Mouse (Mus musculus) monocyte, adult 2 months (primary cell): ENCODE measurements around the gene Itgb4.
A peak's percentile ranks its signal among the peaks of the same experiment; 100 is the strongest.
"Not testable (repeated sequence)": the region's sequence is repeated elsewhere in the genome, so short reads cannot be mapped to it uniquely, and the experiment has no call there.

Source experiments
- DNase-seq, 2 experiments: peaks; one replicate each; pipeline ENCODE4 v3.0.0; 2022; ENCODE audit warnings: low spot score in 2 of 2, low read depth in 1 of 2

The Itgb4 gene

DNA sequence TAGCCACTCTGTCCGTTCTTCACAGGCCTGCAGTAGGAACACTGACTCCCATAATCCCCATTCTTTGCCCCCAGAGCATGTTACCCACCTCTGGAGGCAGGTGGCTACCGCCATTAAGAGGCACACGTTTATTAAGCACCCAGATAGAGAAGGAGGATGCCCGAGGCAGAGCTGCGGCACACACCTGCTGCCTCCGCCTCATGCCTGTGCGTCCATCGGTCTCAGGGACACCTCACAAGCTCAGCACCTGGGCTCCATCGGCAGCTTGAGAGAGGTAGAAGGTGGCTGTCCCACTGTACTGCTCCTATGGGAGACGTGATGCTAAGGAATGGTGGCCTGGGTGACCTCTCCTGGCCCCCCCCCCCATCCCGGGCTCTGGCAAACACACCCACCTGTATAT lies 33.9 kb downstream of the Itgb4 start:
- DNase-seq = no peak

- DNase-seq = no peak
Observed at GRCm38 (mm10) chr11:116008832-116009375, 34.4 kb downstream of the Itgb4 start.

- DNase-seq = no peak
Observed at GRCm38 (mm10) chr11:116009661-116010060, 35.2 kb downstream of the Itgb4 start.

DNA sequence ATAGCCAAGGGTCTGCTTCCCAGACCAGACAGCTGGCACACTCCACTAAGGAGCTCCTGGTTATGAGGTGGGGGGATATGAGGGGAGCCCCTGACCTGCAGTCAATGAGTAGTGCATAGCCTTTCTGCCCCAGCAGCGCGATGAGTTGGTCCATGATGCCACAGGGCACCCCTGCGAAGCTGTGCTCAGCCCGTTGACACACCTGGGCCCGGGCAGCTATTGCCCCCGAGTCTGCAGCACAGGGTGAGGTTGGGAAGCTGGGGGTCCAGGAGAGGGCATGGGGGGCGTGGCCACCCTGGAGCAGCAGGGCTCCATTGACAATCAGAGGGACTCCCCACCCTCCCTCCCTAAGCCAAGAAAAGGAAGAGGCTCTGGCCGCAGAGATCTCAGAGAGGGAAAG lies 35.6 kb downstream of the Itgb4 start:
- DNase-seq = no peak

- no peak for DNase-seq
Observed at GRCm38 (mm10) chr11:116010948-116011347, 36.4 kb downstream of the Itgb4 start.

DNA sequence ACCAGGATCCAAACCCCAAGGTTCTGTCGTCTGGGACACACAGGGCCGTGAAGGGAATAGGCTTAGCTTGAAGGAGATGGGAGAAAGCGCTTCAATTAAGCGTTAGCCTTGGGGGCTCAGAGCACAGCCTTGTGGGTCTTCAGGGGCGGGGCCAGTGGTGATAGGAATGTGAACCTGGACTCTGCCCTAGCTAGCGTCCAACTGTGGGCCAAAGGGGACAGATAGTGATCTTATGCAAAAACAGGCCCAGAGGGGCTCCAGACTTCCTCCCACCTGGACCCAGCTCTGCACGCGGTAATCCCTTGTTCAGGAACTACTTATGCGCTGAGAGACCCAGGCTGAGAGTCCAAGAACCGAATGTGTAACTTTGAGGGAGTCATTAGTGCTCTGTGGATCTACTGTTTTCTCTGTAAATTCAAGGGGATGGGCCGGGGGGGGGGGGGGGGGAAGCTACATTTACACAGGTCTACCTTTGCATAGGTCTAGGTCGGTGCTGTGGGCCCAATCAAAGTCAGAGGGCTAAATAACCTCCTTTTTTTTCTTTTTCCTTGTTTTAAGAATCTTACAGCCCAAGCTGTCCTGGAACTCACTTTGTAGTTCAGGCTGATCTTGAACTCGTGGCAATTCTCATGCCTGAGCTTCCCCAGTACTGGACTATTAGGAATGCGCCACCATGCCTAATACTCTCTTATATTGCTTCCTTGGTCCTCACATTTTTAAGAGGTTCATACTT lies 37.2 kb downstream of the Itgb4 start:
- DNase-seq = no peak

- peak in 1 of 2 experiments; percentile 60 for DNase-seq
Observed at GRCm38 (mm10) chr11:116012262-116012947, 37.9 kb downstream of the Itgb4 start, which contains the start of gene Galk1. Galk1 (minus strand) TSS chr11:116012719.

GRCm38 (mm10) chr11:116014821-116015220 lies 40.3 kb downstream of the Itgb4 start:
- no peak for DNase-seq

GRCm38 (mm10) chr11:116018106-116018505 lies 43.6 kb downstream of the Itgb4 start:
- no peak for DNase-seq

- not testable (repeated sequence) for DNase-seq
Observed at GRCm38 (mm10) chr11:116018867-116019266, 44.4 kb downstream of the Itgb4 start.

DNA sequence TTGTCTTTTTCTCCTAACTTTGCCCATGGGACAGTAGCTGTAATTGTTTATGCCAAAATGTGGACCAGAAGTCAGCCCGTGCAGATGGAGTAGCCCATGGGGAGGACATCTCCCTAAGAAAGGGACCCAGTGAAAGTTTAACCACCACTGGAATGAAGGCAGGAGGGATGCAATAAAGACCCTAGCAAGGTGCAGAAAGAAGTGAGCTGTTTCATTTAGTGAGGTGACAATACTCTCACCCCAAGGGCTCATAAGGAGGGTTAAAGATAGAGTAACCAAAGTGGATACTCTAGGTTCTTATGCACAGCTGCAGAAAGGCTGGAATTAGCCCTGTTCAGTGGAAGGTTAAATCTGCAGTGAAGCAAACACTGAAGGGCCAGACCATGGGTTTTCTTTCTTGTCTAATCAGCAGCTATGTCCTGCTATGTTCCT lies 44.9 kb downstream of the Itgb4 start:
- no peak for DNase-seq

DNA sequence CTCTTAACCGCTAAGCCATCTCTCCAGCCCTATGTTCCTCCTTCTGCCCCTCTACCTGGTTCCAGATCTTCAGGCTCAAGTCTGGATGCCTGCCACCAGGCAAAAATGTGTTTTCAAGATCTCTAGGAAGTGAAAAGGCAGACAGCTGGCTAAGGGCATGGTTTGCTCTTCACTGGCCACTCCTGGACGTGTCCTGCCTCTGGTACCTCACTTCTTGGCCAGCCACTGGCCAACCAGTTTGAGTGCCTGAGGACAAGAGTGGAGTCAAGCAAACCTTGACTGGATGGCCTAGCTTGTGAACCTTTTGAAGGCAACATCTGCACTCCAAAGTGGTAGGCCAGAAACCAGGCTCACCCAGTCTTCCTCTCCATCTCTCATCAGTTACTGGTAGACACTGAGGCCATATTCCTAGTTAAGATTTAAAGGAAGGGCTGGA lies 45.5 kb downstream of the Itgb4 start:
- DNase-seq = peak; percentile 49 to 72

GRCm38 (mm10) chr11:116020519-116020922 lies 46.0 kb downstream of the Itgb4 start:
- peak; percentile 46 for DNase-seq

DNA sequence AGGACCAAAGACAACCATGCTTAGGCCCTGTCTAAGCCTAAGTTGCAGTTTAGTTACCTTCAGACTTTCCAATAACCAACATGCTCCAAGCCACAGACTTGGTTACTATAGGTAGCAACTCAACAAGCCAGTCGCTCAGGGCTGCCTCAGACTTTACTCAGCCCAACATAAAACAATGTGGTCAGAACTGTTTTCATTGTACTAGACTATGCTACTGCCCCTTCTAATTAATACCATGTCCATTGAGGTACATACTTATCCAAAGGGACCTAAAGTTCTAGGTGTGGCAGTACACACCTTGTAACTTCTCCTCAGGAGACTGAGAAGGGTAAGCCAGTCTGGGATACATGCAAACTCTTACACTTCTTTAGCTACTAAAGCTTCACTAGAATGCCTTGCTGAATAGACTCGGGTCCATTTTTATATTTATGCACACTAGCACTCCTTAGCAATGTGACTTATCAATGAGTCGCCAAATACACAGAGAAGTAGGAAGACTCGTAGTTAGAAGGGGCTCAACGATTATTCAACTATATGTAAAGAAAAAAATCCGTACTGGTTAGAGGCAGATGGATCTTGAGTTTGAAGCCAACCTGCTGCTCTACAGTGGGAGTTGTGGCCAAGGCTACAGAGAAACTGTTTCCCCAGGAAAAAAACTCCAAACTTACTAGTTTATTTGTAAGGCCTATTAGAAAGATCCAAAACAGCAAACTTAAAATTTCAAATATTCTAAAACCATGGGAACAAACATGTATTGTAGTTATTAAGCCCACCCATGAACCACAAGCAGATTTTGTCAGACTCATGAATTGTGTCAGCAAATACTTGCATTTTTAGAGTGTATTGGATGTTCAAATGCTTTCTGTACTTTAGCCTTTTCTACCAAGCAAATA lies 47.1 kb downstream of the Itgb4 start:
- DNase-seq = peak; percentile 22 to 28

DNA sequence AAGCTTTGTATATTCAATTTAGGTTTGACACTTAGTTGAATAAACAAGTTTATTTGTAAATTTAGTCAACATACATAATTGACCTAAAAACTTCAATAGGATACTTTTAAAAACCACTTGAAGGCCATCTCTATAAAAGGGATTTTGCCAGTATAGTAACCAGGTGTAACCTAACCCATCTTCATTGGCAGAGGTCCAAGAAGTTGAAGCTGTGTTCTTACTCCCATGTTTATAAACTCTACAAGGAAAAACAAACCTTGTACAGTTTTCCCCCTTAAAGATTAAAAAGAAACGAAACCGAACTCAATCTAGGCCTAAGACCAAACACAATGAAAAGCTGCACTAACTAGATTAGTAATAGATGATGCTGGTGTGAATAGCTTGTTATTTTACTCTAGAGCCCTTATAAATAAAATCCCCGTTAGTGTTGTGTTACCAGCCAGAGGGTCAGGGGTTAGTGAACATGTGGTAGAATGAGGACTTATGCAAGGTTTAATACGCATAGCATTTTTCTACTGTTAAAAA lies 47.8 kb downstream of the Itgb4 start:
- no peak for DNase-seq

DNA sequence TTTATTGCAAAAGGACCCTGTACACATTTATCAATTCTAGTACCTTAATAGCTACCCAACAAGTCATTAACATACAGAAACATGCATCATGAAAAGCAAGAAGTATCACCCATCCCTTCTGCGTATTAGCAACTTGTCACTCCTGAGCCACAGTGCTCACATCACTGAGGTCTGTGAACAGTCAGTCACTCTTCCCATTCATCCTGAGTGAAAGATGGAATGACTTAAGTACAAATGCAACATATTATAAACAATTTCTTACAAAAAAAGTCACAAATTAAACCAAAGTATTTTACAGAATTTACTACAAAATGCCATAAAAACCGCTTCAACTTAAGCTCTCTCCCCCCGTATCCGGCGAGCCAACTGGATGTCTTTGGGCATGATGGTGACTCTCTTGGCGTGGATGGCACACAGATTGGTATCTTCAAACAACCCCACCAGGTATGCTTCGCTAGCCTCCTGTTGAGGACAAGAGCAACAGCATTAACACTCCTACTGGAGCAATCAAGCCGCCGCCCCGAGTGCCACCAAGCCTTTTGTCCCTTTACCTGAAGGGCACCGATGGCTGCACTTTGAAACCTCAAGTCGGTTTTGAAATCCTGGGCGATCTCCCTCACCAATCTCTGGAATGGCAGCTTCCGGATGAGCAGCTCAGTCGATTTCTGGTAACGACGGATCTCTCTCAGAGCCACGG lies 48.7 kb downstream of the Itgb4 start:
- peak in 1 of 2 experiments; percentile 14 for DNase-seq

DNA sequence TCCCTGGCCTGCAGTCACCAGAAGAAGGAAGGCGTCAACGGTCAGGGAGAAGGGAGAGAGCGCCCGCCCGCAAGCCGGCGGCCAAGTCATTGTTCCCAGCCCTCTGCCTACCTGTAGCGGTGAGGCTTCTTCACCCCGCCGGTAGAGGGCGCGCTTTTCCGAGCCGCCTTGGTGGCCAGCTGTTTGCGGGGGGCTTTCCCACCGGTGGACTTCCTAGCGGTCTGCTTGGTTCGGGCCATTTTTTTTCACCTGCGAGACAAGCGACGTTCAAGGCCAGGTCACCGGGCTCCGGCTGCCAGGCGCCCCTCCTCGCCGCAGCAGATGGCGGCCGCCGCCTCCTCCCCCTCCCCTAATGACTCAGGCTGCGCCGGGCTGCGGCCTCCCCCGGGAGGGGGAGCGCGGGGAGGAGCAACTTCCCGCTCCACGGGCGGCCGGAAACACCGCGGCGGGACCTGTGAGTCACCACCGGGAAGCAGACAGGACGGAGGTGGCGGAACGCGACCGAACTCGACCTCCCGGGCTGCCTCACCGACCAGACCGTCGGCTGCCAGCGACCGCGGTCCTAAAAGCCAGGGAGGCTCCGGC lies 49.4 kb downstream of the Itgb4 start:
- DNase-seq = no peak

- DNase-seq = peak; percentile 95 to 96
Observed at GRCm38 (mm10) chr11:116024356-116024808, 49.9 kb downstream of the Itgb4 start.

GRCm38 (mm10) chr11:116025056-116025845 lies 50.7 kb downstream of the Itgb4 start:
- no peak for DNase-seq
